Mouse (Mus musculus): ENCODE measurements around the gene Mmp15. TPM values are rescaled to one million over a fixed set of nuclear protein-coding genes. Genes with fewer than 3 reads are reported as not detected.

The Mmp15 gene
- polyA plus RNA-seq, 1 experiment, result 45.1 TPM

- TF ChIP-seq MAX (IDR thresholded peaks at IDR 0.05; ENCODE audit: low read depth), result no peak
- no peak for TF ChIP-seq CEBPB (IDR thresholded peaks at IDR 0.05; ENCODE audit: insufficient read depth, poor library complexity, severe bottlenecking)
- no peak for TF ChIP-seq REST (IDR thresholded peaks at IDR 0.05; ENCODE audit: insufficient read depth, insufficient read length)
- TF ChIP-seq MYOG (IDR thresholded peaks at IDR 0.05; ENCODE audit: control insufficient read depth in 1 of 3, insufficient read depth in 1 of 3, insufficient read length in 2 of 3, low read depth in 2 of 3), result no peak
- TF ChIP-seq SRF (IDR thresholded peaks at IDR 0.05; ENCODE audit: control insufficient read depth, insufficient read length, low read depth), result no peak
- no peak for TF ChIP-seq TCF3 (IDR thresholded peaks at IDR 0.05; ENCODE audit: insufficient read length, low read depth)
- Histone ChIP-seq H3K79me2 (ENCODE audit: control insufficient read depth, insufficient read depth) (no peaks in the 10 kb centered on the region), H3K4me2 (ENCODE audit: low read depth) (no peak within 1 kb of the TSS), H3K36me3 (ENCODE audit: control insufficient read depth, insufficient read depth) (no peaks in the 10 kb centered on the region), H3K4me3 (no peak within 1 kb of the TSS), H3K27me3 (ENCODE audit: control insufficient read depth, insufficient read depth, insufficient read length) (no peaks in the 10 kb centered on the region), H3ac (ENCODE audit: control insufficient read depth, insufficient read length) (no peak within 1 kb of the TSS)
Measured at GRCm38 (mm10) chr8:95310342-95310970, 41.6 kb upstream of the Mmp15 start, which contains the start of gene Tepp. Gene Tepp (plus strand): TSS chr8:95310566.

GRCm38 (mm10) chr8:95312836-95313235 is 39.2 kb upstream of the Mmp15 start:
- Histone ChIP-seq H3K36me3 (ENCODE audit: control insufficient read depth, insufficient read depth) (no peaks in the 10 kb centered on the region), H3K4me2 (ENCODE audit: low read depth) (no peak overlapping the region), H3K27me3 (ENCODE audit: control insufficient read depth, insufficient read depth, insufficient read length) (no peaks in the 10 kb centered on the region), H3ac (ENCODE audit: control insufficient read depth, insufficient read length) (no peak overlapping the region), H3K4me3 (no peak overlapping the region), H3K79me2 (ENCODE audit: control insufficient read depth, insufficient read depth) (no peaks in the 10 kb centered on the region)
- TF ChIP-seq POLR2A (IDR thresholded peaks at IDR 0.05; ENCODE audit: insufficient read length, low read depth) (no peak), REST (IDR thresholded peaks at IDR 0.05; ENCODE audit: insufficient read depth, insufficient read length) (no peak), MYOD1 (IDR thresholded peaks at IDR 0.05; ENCODE audit: control insufficient read depth in 1 of 3, insufficient read length in 2 of 3, low read depth in 2 of 3) (no peak), TCF3 (IDR thresholded peaks at IDR 0.05; ENCODE audit: insufficient read length, low read depth) (no peak), E2F4 (IDR thresholded peaks at IDR 0.05; ENCODE audit: insufficient read depth) (no peak), USF1 (IDR thresholded peaks at IDR 0.05; ENCODE audit: low read depth) (no peak), POLR2AphosphoS2 (IDR thresholded peaks at IDR 0.05; ENCODE audit: insufficient read length, low read depth) (no peak), MAX (IDR thresholded peaks at IDR 0.05; ENCODE audit: low read depth) (no peak), MYOG (IDR thresholded peaks at IDR 0.05; ENCODE audit: control insufficient read depth in 1 of 3, insufficient read depth in 1 of 3, insufficient read length in 2 of 3, low read depth in 2 of 3) (no peak), TCF12 (IDR thresholded peaks at IDR 0.05; ENCODE audit: insufficient read depth, poor library complexity, severe bottlenecking) (no peak), SRF (IDR thresholded peaks at IDR 0.05; ENCODE audit: control insufficient read depth, insufficient read length, low read depth) (no peak), CEBPB (IDR thresholded peaks at IDR 0.05; ENCODE audit: insufficient read depth, poor library complexity, severe bottlenecking) (no peak)

GRCm38 (mm10) chr8:95313857-95314256 is 38.2 kb upstream of the Mmp15 start:
- H3K4me3 ChIP-seq, result no peak overlapping the region
- H3K79me2 ChIP-seq (ENCODE audit: control insufficient read depth, insufficient read depth), result no peaks in the 10 kb centered on the region
- H3ac ChIP-seq (ENCODE audit: control insufficient read depth, insufficient read length), result no peak overlapping the region
- no peaks in the 10 kb centered on the region for H3K27me3 ChIP-seq (ENCODE audit: control insufficient read depth, insufficient read depth, insufficient read length)
- H3K36me3 ChIP-seq (ENCODE audit: control insufficient read depth, insufficient read depth), result no peaks in the 10 kb centered on the region
- no peak overlapping the region for H3K4me2 ChIP-seq (ENCODE audit: low read depth)
- TF ChIP-seq POLR2AphosphoS2 (IDR thresholded peaks at IDR 0.05; ENCODE audit: insufficient read length, low read depth), result no peak
- TF ChIP-seq USF1 (IDR thresholded peaks at IDR 0.05; ENCODE audit: low read depth), result no peak

GRCm38 (mm10) chr8:95314707-95315106 is 37.4 kb upstream of the Mmp15 start:
- Histone ChIP-seq H3K79me2 (ENCODE audit: control insufficient read depth, insufficient read depth) (no peaks in the 10 kb centered on the region), H3K36me3 (ENCODE audit: control insufficient read depth, insufficient read depth) (no peaks in the 10 kb centered on the region), H3K27me3 (ENCODE audit: control insufficient read depth, insufficient read depth, insufficient read length) (no peaks in the 10 kb centered on the region), H3K4me2 (ENCODE audit: low read depth) (no peak overlapping the region), H3K4me3 (no peak overlapping the region), H3ac (ENCODE audit: control insufficient read depth, insufficient read length) (no peak overlapping the region)
- TF ChIP-seq SRF (IDR thresholded peaks at IDR 0.05; ENCODE audit: control insufficient read depth, insufficient read length, low read depth) (no peak), MYOG (IDR thresholded peaks at IDR 0.05; ENCODE audit: control insufficient read depth in 1 of 3, insufficient read depth in 1 of 3, insufficient read length in 2 of 3, low read depth in 2 of 3) (no peak), MYOD1 (IDR thresholded peaks at IDR 0.05; ENCODE audit: control insufficient read depth in 1 of 3, insufficient read length in 2 of 3, low read depth in 2 of 3) (no peak), MAX (IDR thresholded peaks at IDR 0.05; ENCODE audit: low read depth) (no peak)

GRCm38 (mm10) chr8:95315350-95315749 is 36.7 kb upstream of the Mmp15 start:
- H3K36me3 ChIP-seq (ENCODE audit: control insufficient read depth, insufficient read depth), result no peaks in the 10 kb centered on the region
- no peak overlapping the region for H3K4me2 ChIP-seq (ENCODE audit: low read depth)
- no peak for TF ChIP-seq MYOG (IDR thresholded peaks at IDR 0.05; ENCODE audit: control insufficient read depth in 1 of 3, insufficient read depth in 1 of 3, insufficient read length in 2 of 3, low read depth in 2 of 3)
- no peak for TF ChIP-seq REST (IDR thresholded peaks at IDR 0.05; ENCODE audit: insufficient read depth, insufficient read length)
- TF ChIP-seq MAX (IDR thresholded peaks at IDR 0.05; ENCODE audit: low read depth), result no peak
- TF ChIP-seq POLR2AphosphoS2 (IDR thresholded peaks at IDR 0.05; ENCODE audit: insufficient read length, low read depth), result no peak
- no peak for TF ChIP-seq E2F4 (IDR thresholded peaks at IDR 0.05; ENCODE audit: insufficient read depth)
- no peak for TF ChIP-seq TCF3 (IDR thresholded peaks at IDR 0.05; ENCODE audit: insufficient read length, low read depth)
- no peak overlapping the region for H3ac ChIP-seq (ENCODE audit: control insufficient read depth, insufficient read length)
- H3K27me3 ChIP-seq (ENCODE audit: control insufficient read depth, insufficient read depth, insufficient read length), result peaks cover under 1% of the 10 kb centered on the region
- no peaks in the 10 kb centered on the region for H3K79me2 ChIP-seq (ENCODE audit: control insufficient read depth, insufficient read depth)
- no peak overlapping the region for H3K4me3 ChIP-seq
